Mouse (Mus musculus): ENCODE measurements at regions not wholly inside any gene's neighbourhood (a gene's known extent, or its start where the extent isn't known, plus 50 kb on each side); places are given as distances from the start of the nearest gene placed in this dataset.

DNA sequence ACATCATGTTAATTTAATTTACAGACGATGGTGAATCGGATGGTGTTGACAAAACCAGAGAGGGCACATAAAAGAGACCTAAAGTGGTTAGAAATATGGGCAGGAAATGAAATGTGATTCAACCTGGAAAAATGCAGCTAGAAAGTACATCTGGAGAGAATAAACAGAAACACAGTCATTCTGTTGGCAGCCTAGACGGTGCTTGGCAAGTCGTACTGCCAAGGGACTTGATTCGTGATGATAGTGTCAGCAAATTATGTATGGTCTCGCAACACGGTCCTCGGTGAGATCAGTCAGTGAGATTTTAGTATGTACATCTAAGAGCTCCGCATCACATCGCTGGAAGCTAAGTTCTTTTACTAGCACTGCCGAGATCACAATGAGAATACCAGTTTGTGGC lies 338.3 kb upstream of the Pmfbp1 start:
- peak; percentile 58 for DNase-seq

DNA sequence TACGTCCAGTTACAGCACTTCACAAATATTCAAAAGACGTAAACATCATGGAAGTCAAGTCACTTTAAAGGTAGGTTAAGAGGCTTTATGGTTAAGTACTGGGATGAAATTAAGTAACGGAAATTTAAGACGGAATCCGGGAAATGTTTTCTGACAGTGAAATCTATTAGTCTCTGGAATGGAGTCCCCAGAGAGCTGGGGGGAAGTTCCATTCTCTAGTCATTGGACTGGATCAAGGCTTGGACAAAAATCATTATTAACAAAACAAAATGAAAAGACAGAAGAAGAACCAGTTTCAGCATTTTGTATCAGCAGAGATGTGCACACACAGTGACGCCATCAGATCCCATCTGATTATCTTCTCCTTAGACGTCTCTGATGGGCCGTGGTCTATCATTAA lies 337.8 kb upstream of the Pmfbp1 start:
- peak; percentile 19 for DNase-seq

DNA sequence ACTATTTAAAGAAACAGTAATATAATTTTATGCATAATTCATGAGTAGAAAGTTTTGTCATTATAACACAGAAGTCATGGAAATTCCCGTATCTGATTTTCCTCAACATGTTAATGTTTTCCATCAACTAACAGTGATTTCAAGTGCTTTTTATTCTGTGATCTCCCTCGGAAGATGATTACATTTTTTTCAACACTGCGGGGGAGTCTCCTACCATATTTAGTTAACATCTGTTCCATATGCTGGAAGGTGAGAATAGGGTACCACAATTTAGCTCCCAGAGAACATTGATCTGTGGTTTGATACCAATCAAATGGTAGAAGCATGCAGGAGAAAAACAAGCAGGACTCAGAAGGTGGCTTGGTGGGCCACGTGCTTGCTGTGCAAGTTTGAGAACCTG lies 321.1 kb upstream of the Pmfbp1 start:
- no peak for DNase-seq

DNA sequence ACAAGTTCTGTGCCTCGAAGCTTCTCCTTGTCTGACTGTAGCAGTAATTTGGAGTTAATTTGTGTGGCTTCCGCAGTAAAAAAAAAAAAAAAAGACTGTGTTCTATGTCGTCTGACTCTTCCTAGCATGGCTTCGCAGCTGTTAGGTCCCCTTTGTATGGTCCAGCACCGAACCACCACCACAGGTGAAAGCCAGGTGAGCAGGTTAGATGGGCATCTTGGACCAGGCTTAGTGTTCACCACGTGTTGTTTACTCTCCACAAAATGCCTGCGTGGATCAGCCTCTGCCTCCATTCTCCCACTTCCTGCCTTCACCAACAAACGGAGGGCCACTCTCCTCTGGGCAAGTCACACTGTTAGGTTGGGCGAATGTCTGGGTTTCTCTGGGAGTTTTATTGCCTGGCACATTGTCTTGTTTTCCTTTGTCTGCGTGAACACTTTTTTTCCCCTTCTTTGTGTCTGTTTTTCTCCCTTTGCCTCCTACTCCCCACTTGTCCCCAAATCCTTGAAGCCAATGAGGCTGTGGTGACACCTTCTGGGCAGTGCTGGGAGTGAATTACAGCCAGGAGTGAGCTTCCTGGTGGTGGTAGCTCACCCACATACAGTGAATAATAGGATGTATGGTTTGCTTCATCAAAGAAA lies 308.1 kb upstream of the Pmfbp1 start:
- DNase-seq, result peak; percentile 81

DNA sequence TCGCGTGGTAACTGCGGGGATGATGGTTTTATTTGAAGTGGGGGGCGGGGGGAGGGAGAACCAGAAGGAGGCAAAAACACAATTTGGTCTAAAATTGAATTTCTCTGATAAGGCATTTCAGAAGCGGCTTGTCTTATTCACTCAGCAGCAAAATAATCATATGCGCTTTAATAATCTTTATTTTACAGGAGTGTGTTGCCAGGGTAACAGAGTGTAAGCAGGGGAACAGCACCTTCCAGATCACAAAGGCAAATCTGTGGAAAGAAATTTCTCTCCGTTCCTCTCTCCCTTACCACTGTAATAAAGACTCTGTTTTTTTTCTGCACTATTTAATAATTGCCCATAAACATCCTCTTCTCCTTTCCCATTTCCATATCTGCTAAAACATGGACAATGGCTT lies 306.2 kb upstream of the Pmfbp1 start:
- no peak for DNase-seq

DNA sequence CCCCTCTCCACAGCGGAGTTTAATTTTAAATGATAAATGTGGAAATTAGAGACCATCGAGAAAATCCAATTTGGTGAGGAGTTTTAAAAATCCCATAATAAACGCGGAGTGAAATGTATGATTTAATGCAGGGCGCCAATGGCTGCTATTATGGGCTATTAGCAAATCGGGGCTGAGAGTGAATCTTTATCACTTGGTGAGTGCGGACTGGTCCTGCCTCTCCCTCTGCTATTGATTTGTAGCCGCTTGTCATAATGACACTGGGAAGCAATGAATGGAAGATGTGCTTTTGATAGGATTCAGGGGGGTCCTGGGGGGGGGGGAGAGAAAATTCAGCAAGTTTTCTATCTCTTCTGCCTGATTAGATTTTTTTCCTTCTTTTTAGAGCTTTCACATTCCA lies 279.6 kb upstream of the Pmfbp1 start:
- DNase-seq, result no peak

DNA sequence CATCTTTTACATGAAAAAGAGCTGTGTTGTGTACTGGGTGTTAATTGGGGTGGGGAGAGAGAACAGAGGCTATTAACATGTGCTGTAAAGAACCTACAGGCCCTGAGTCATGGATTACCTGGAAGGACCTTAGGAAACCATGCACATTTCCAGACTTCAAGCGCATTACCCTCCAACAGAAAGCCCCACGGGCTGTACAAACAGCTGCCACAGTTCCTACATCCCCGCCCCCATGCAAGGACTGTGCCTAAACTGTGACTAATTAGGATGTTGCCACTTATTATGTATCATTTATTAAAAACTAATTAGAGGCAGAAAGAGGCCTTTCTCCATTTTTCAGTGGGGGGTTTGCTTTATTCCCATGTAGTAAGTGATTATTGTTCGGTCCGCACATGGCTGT lies 277.5 kb upstream of the Pmfbp1 start:
- no peak for DNase-seq

DNA sequence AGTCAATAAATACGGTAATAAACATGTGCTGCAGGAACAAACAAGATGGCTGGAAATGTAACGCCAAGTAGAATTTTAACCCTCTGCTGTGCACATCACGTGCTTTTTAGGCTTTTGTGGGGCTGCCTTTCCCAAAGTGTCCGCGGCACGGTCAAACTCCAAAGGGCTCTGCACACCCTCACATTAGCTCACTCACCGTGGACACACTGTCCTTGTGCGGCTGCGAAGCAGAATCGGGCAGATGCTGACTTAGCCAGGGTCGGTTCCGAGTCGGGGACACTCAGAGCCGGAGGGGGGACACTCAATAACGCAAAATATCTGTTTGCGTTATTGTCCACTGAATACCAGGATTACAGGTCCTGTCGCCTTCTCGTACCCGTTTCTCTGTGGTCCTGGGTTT lies 276.5 kb upstream of the Pmfbp1 start:
- no peak for DNase-seq

DNA sequence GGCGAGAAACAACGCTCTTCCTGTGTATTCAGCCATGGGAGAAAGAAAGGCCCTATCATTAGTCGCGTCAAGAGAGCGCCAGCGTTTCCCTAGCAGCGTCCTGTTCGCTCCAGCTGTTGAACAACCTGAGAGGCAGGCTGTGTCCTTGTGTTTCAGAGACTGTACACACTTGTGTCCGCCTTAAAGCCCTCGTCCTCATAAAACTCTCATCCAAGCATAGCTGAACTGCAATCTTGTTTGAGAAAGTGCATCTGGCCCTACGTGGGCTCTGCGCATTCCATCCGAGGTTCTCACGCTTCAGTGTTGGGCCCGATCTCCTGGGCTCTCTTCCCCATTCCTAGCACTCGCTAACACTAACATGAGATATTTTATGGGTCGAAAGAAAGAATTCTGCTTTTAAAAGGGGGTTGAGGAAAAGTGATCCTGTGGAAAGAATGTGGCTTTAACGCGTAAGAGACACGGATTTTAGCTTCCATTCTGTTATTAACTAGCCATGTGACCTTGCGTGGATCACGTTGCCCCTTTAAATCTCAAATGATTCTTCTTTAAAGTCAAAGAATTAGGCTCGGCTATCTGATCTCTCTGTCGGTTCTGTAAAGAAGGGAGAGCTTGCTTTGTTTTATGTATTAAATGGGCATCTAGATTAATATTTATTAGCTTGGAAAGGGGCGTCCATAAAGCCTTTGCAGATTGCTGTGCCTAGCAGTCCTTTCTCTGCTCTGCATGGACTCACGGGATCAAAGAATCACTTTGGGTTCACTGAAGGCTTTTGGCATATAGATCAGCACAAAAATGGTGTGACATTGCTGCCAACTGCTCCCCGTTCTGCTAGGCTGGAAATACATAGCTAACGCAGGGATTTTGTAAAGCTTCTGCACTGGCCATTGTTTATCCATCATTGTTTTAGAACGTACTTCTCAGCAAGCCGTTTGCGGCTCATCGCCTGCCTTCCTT lies 261.3 kb upstream of the Pmfbp1 start:
- DNase-seq, result no peak

DNA sequence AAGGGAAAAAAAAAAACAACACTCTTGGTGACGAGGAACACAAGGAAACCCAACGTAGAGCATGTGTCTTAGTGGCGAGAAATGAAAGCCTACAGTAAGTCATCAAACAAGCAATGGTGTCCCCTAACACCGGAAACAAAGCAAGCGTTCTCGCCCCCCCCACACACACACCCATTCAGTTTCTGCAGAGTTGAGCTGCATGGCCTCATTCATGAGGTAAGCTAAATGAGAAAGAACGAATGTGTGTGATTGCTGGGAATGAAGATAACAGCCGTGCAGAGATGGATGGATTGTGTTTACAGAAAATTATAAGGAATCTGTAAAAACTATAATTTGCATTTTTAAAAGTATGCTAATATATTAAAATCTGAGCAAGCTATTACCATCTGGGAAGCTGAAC lies 248.3 kb upstream of the Pmfbp1 start:
- DNase-seq, result no peak

DNA sequence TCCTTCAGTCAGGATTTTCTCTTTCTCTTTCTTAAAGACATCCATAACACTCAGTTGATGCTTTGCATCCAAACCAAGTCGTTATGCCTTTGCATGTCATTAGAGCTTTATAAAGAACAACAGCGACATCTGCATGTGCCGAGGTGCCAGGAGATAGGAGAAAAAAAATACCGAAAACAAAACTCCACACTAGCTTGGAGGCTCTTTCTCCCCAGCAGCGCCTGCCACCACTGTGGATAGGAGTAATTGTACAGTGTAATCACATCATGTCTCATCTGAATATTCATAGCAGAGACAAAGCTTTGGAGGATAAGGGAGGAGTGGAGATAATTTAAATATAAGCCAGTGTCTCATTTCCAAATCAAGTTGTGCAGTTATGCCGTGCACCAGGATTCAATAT lies 246.0 kb upstream of the Pmfbp1 start:
- no peak for DNase-seq

DNA sequence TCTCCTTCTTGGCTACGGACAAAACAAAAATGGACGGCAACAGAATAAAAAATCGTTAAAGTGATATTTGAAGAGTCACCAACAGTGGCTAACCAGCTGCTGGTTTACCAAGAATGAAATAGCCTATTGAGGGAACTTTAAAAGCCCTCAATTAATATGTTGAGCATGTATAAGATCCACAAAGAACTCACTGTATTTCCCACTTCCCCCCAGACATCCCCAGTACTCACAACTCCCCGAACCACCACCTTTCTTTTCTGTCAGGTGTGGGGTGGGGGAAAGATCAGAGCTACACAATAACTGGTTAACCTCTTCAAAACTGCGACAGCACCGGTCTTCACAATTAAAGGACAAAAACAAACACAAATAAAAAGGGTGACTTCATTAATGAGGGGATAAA lies 245.5 kb upstream of the Pmfbp1 start:
- DNase-seq, result no peak

DNA sequence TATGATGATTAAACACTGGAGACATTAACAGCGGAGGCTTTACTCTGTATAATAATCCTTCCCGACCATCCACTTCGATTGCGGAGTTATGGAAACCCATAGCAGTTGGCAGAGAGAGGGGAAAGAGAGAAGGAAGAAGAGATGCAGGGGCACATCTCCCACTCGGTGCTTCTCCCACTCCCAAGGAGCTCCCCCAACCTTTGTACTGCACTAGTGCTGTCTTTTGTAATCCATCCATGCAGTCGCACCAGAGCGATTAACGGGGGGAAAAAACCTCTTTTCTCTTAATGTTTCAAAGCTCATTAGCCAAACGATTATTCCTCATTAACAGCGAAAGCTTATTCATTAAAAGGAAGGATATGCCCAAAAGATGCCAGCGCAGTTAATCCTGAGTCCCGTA lies 244.6 kb upstream of the Pmfbp1 start:
- no peak for DNase-seq

DNA sequence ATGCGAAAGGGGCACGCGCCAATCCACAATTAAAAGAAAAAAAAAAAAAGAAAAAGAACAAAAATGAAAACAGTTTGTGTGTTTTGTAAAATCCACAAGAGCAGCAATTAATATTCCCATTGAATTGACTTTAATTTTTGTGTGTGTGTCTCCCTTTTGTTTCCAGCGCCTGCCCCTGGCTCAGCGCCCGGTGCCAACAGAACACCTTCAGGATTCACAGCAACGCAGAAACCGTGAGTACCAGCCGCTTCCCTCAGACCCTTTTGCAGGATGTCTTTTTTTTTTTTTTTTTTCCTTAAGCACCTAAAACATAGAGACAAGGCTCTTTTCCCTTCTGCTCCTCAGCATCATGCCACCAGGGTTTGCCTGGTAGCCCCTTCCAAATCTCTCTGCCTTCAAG lies 244.1 kb upstream of the Pmfbp1 start:
- DNase-seq, result no peak

DNA sequence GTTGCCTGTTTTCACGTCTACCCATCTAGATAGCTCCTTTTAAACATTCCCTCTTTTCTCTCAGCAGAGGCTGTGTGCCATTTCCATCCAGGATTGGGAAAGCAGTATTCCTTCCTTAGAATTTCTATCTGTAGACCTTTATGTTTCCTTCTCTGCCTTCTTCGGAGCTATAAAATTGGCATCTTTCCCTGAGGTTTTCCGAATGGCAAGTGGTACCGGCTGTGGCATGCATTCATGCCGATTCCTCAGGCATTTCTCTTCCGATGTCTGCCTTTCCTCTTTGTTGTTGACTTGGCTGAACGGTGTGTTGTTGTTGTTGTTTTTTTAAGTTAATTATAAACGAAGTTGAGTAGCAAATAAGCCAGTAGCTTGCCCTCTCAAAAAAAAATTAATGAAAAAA lies 243.3 kb upstream of the Pmfbp1 start:
- no peak for DNase-seq

DNA sequence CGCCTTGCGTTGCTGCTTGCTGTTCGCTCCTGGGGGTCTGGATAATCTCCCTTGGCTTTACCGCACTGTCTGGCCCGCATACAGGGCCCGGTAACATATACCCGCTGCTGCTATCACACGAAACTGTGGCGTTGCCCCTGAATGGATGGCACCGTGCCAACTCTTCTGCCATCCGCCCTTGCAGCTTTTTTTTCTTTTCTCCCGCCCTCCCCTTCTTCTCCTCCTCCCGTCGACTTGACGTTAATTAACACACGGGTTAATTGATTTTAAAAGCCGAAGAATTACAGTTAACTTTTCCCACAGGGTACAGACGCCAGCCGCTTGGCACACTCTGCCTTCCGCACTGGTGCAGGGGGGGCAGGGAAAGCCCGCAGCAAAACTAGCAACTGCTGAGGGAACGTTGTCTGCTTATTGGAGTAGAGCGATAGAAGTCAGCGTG lies 242.4 kb upstream of the Pmfbp1 start:
- DNase-seq, result no peak

DNA sequence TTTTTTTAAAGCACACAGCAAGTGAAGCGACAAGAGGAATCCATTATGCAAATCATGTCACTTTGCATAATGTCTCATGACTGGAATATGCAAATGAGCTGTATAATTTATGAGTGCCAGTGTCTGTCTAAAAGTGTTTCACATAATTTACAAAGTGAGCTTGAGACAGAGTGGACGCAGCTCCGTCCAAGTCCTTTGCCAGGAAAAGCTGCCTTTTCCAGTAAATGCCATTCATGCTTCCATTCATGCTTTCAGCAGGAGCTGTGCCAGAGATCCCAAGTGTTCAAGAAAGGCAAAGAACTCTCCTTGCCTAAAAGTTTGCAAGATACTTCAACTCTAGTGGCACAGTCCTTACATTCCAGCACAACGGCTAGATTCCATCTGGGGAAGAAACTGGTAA lies 241.4 kb upstream of the Pmfbp1 start:
- DNase-seq, result no peak

DNA sequence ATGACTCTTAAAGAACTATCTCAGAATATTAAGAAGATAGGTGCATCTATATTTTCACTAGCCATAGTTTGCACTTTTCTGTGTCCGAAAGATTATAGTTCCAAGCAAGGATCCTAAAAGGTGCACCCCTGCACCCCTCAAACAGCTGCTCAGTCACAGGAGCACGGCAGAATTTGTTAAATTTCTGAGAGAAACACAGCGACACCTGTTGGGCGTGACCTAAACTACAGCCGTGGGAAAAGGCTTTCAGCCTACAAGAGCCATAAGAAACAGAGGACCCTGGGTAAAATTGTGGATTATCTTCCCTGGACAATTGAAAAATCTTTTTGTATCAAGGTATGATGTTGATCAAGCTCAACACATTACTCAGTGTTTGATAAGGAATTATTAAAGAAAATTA lies 214.7 kb upstream of the Pmfbp1 start:
- DNase-seq, result peak; percentile 48

DNA sequence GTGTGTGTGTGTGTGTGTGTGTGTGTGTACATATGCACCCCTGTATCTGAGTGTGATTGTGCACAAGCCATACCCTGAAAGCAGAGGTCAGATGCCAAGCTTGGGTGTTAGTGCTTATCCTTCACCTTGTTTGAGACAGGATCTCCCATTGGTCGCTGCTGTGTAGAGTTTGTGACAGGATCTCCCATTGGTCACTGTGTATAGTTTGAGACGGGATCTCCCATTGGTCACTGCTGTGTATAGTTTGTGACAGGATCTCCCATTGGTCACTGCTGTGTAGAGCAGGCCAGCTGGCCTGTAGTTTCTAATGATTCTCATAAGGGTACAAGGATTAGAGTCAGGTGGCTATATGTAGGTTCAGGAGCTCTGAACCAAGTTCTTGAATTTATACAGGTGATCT lies 213.3 kb upstream of the Pmfbp1 start:
- DNase-seq, result no peak

DNA sequence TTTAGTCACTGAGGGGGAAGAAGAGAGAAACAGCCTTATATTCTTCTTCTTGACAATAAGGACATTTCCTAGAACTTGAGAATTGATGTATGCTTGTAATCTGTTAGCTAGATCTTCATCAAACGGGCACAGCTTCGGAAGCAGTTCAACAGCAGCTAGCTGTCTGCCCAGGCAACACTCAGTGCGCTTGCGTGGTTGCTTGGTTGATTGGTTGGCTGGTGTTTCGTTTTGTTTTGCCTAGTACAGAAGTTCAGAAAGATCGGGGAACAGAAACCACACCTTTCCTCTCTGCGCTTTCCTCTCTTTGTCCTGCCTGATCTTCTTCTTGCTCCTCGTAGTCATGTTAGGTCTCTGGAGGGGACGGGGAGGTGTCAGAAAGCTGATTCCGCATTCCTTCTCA lies 212.2 kb upstream of the Pmfbp1 start:
- DNase-seq, result no peak

DNA sequence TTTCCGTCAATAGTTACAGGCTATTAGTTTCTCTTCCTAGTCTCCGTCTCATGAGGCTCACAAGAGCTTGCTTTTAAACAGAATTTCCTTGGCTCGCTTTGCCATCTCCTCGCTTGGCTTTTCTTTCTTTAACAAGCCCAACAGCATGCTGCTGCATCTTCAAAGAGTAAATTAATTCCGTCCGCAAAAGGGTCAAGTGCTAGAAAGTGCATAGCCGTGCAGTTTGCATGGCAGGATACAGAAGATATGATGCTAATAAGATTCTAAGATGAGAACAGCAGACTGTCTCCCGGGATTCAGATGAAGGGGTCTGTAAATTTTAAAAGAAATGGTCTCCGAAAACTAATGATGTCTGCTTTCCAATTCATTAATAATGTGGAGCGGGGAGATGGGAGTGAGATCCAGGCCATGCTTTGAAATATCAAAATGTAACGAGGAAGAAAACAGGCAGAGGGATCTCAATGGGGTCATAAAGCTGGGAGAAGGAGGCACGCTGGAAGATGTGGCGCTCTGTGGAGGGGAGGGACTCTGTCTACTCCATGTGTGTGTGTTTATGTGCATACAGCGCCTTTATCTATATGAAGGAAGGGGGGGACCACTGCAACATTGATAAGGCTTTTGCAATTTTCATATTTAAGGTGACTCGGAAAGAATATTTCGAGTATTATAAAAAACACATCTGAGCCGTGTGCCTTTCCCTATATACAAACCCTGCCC lies 183.0 kb upstream of the Pmfbp1 start:
- DNase-seq, result no peak

DNA sequence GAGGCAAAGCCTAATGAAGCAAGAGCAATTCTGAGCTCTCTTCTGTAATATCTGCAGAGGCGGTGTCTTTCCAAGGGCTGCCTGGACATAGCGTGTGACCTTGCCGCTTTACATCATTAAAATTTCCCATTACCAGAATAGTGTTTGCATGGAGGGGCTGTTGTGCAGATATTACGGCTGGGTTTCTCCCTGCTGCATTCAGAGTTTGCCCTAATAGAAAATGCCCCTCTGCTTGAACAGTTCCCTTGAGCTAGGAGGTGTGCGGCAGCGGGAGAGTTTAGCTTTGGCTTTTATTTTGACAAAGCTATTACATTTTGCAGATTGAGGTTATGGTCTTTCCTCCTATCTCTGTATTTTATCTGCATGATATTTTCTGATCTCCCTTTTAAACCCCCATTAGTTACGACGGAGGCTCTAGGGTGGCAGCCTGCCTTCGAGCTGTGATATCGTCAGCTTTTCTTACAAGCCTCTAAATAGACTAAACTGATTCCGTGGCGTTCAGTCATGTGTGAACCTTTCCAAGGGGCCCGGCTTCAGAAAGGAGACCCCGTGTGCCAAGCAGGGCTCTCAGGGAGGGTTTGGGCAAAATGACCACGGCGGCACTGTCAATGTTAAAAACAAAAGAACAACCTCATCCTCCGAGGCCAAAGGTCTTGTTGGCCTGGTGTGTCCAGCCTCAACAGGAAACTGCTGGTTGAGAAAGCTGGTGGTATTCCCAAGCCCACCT lies 182.2 kb upstream of the Pmfbp1 start:
- no peak for DNase-seq

DNA sequence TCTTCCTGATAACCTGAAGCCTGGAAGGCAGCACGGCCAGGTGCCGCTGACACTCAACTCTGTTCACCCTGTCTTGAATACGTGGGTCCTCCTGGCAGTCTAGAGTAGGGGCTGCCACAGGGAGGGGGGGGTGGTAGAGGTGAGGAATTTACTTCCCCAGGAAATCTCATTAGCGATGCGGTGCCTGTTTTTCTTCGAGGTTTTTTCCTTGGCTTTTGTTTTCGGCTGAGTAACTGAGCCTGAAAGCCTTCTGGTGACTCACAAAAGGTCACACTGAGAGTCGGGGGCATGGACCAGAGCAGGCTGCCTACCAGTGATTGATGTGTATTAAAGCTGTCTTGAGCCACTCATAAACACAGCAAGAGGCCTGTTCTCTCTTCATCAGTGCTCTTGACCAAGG lies 181.1 kb upstream of the Pmfbp1 start:
- DNase-seq, result no peak

All from heart, postnatal 4 days (tissue).